Mouse (Mus musculus) liver, embryonic 14 days (tissue): Measurements from ENCODE around the gene Ldb2. TPM values are rescaled to one million over a fixed set of nuclear protein-coding genes. Genes with fewer than 3 reads are reported as not detected.

Experiments used
- polyA plus RNA-seq: library from polyadenylated mRNA; depleted of rRNA; stranded (reverse); fragments of >200 nt; gene quantifications from 2 replicates; pipeline ENCODE4 v1.2.3, GENCODE M21; 2012; rRNA removed

The Ldb2 gene
- 1.8 and 2.0 TPM in 2 replicates for polyA plus RNA-seq

DNA sequence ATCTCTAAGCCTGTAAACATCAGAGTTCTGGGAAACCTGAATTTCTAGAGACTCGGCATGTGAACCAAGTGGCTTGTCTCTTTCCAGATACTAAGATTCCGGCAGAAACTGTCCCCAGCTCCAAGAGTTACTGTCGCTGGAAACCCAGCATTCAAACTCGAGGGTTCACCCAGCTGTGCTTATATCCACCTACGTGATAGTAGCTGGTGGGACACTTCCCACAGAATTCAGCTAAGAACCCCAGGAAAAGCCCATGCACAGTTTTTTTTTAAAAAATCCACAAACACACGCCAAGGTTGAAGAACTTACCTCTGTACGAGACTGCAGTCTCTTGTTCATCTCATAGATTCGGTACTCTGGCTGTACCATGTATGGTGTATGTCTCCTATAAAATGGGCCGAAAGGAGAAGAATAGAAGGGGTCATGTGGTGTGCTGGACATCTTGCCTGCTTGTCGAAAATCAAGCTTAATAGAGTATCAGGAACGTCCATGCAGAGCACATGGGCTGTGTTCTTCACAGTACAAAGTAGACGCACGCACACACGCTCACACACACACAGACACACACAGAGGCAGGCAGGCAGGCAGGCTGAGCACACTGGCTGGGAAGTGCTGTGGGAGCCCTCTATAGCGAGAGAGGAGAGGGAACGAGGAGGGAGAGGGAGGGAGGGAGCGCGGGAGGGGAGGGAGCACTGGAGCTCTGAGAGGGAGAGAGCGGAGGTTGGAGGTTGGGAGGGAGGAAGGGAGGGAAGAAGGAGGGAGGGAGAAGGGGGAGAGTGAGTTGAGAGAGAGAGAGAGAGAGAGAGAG is at the start of gene Ldb2:
TSS of gene Ldb2 (minus strand) at position 628 of the 808 bp plus-strand sequence.

